Mouse (Mus musculus) testis, postnatal 10 days (tissue): Measurements from ENCODE around the gene Mylip.

Experiments used
- DNase-seq: peaks from one replicate; pipeline ENCODE4 v3.0.0; 2021; ENCODE audit warnings: low spot score

Gene Mylip

DNA sequence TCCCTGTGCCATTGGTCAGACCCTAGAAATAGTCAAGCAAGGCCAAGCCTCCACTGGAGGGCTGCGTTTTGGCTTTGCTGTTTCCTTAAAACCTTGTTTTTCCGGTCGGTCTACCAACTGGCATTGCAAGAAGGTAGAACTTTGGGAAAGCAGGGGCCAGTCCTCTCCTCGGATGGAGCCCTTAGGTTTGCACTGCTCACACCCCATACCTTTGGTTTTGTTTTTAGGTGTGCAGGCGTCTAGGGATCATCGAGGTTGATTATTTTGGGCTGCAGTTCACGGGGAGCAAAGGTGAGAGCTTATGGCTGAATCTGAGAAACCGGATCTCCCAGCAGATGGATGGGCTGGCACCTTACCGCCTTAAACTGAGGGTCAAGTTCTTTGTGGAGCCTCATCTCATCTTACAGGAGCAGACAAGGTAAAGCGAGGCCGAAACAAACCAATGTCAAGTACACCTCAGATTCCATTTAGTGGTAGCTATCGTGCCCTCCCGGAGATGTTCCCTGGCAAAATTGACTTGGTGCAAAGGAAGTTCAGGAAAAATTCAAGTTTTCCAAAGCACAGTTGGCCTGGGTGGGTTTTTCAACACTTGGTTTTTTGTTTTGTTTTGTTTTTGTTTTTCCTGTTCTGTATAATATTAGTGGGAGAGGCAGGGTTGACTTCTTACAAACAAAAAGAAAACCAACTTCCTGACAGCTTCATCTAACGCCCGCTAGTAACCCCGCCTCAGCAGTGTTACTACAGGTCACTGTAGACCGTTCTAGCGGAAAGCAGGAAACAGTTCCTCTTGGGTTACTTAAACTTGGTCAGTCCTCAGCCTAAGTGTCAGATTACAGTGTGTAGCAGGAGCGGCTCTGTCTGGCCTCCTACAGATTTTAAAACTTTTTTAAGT, 1.7 kb downstream of the Mylip start:
- DNase-seq, result no peak

GRCm38 (mm10) chr13:45391854-45392454, 2.4 kb downstream of the Mylip start:
- peak; percentile 66 for DNase-seq

- peak; percentile 10 for DNase-seq
These were observed 4.8 kb downstream of the Mylip start for GRCm38 (mm10) chr13:45394221-45394768.

DNA sequence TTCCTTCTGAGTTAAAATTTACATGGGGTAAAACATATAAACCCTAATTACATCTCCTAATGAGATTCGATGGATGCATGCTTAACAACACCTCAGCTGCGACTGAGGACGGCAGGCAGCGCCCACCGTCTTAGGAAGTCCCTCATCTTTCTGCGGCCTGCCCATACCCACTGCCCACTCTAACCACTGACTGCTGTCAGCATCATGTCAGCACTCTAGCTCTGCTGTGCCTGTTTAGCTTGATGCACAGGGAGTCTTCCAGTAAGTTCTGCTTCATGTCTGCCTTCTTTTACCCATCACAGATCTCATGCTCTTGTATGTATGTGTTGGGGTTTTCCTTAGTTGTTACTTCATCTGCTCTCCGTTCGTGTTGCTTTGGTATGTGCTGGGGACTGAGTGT, 7.2 kb downstream of the Mylip start:
- DNase-seq, result peak; percentile 25

GRCm38 (mm10) chr13:45397240-45397639, 7.7 kb downstream of the Mylip start:
- peak; percentile 18 for DNase-seq

GRCm38 (mm10) chr13:45397896-45398805, 8.6 kb downstream of the Mylip start:
- peak; percentile 14 for DNase-seq

GRCm38 (mm10) chr13:45400700-45401099, 11.2 kb downstream of the Mylip start:
- no peak for DNase-seq

- no peak for DNase-seq
These were observed 12.3 kb downstream of the Mylip start for GRCm38 (mm10) chr13:45401816-45402215.

DNA sequence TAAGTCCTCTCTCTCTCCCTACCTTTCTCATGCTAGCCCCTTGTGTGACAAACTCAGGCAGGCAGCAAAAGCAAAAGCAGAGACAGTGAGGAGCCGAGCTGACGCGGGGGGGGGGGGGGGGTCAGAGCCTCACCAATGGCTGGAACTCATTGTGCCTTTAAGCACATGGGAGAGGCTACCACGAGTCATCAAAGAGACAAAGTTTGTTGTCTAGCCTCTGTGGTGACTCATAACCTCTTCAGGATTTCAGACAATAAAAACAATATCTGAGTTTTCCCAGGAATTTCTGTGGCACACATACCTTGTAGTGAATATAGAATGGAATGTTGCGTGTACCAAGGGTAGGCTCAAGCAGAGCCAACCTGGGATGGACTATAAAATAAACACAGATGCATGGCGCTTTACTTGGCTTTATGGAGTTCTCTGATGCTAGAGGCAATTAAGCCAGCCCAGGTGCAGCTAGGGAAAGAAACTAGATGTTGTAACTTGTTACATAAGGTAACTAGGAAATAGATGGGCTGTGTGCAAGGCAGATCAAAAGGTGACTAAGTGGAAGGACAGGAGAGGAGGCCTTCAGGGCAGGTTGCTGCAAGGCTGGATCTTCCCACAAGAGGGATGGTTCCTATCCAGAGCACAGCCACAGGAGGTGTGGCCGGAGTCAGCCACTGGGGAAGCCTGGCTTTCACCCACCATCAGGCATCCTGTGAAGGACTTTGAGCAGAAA, 12.9 kb downstream of the Mylip start:
- DNase-seq, result no peak

- DNase-seq, result no peak
These were observed 14.7 kb downstream of the Mylip start for GRCm38 (mm10) chr13:45404269-45404668.

- no peak for DNase-seq
These were observed 15.8 kb downstream of the Mylip start for GRCm38 (mm10) chr13:45405194-45405810.

GRCm38 (mm10) chr13:45406289-45406688, 16.7 kb downstream of the Mylip start:
- no peak for DNase-seq

DNA sequence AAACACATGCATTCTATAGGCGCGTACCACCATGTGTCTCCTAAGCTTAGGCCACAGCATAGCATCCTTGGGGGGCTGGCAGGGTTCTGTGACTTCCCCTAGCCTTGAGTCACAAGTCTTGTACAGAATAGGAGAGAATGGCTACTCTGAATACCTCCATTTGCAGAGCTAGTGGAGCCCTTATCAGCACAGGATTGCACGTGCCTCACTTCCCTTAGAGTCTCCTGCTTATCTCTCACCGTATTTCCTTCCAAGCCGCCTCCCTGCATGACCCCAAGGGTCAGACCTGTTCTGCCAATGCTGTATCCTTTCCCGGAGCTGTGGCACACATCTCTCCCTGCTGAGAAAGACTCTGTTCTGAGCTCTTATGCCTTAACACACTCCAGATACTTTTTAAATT, 17.2 kb downstream of the Mylip start:
- DNase-seq, result no peak

DNA sequence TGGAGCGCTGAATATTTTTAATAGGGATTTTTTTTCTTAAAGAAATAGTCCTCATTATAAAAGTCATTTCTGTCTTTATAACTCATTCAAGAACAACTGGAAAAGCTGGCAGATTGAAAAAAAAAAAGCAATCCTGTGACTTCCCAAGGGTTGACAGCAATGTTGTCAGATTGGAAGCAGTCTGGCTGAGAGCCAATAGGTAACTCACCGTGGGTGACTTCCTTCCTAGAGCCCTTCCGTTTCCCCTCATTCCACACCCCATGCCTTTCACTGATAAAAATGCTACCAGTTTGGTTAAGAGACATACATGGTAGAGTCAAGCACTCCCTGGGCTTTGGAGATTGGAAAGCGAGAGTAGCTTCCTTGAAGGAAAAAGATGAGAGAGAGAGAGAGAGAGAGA, 21.4 kb downstream of the Mylip start:
- no peak for DNase-seq

GRCm38 (mm10) chr13:45413066-45413465, 23.5 kb downstream of the Mylip start:
- DNase-seq, result no peak

GRCm38 (mm10) chr13:45414031-45414430, 24.5 kb downstream of the Mylip start:
- no peak for DNase-seq

- no peak for DNase-seq
These were observed 27.1 kb downstream of the Mylip start for GRCm38 (mm10) chr13:45416621-45417057.

DNA sequence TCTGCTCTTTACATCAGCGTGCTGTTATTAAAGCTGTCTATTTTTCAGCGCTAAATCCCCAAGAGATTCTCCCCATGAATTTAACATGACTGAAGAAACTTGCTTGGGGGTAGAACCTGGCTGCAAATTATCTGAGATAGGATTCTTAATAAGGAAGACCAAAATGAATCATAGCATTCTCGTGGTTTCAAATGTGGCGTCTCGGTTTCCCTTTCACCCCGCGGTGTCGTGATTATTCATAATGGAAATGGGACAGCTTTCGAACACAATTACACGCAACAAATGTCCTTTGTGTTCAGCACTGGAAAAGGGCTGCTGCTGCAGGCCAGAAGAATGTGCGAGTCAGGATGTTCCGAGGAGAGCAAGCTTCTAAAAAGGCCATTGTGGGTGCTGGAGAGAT, 29.4 kb downstream of the Mylip start:
- DNase-seq, result no peak

DNA sequence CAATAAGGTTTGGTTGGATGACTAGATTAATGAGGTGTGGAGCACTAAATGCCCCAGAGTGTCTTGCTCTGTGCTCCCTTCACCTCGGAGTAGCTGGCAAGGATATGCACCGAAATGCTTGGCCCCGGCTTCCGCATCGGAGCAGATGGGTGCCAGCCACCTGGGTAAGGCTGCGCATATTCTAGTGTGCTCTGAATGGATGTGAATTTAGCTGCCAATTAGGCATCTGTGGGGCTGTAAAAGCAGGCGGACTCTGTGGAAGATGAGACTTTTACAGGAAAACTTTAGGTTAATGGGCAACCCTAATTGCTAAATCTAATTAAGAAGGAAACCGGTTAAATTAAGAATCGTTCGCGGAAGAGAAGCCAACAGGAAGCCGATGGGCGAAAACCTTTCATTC, 32.7 kb downstream of the Mylip start:
- no peak for DNase-seq

DNA sequence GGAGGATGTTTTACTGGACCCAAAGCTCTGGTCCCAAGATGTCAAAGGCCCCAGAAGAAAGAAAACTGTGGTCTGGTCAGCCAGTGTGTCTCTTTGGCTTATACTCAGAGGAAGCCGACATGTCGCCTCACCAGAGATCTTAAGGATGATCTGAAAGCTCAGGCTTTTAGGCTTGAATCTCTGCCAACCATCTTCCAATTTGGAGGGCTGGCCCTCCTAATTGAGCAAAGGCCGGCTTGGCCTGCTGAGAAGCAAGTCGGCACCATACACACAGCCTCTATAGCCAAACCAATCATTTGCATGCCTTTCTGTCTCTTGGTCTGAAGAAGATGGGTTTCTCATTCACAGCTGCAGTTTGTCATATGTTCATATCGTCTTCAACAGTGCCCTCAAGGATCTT, 33.2 kb downstream of the Mylip start:
- DNase-seq, result no peak

GRCm38 (mm10) chr13:45423905-45424304, 34.4 kb downstream of the Mylip start:
- no peak for DNase-seq
